Mouse (Mus musculus) brain, embryonic 18.5 days (tissue): ENCODE results near the gene Ctnna2.

Experiments
- DNase-seq: peaks from one replicate; pipeline ENCODE4 v3.0.0-alpha.2; 2012; ENCODE audit warnings: low read depth, low spot score

Gene Ctnna2

DNA sequence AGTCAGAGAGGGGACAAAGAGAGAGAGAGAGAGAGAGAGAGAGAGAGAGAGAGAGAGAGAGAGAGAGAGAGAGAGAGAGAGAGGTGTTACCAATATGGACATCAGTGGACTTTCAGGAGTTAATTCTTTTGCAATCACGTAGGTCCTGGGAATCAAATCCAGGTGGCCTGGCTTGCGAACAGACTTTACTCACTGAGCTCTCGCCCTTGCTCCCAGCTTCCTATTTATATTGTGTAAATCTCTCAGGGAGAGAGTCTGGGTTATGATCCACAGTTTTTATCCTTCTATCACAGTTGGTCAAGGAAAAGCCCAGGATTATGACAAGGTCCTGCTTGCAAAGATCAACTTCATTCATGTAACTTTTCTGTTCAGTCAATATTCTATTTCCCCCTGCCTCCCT, 714.3 kb downstream of the Ctnna2 start:
- no peak for DNase-seq

DNA sequence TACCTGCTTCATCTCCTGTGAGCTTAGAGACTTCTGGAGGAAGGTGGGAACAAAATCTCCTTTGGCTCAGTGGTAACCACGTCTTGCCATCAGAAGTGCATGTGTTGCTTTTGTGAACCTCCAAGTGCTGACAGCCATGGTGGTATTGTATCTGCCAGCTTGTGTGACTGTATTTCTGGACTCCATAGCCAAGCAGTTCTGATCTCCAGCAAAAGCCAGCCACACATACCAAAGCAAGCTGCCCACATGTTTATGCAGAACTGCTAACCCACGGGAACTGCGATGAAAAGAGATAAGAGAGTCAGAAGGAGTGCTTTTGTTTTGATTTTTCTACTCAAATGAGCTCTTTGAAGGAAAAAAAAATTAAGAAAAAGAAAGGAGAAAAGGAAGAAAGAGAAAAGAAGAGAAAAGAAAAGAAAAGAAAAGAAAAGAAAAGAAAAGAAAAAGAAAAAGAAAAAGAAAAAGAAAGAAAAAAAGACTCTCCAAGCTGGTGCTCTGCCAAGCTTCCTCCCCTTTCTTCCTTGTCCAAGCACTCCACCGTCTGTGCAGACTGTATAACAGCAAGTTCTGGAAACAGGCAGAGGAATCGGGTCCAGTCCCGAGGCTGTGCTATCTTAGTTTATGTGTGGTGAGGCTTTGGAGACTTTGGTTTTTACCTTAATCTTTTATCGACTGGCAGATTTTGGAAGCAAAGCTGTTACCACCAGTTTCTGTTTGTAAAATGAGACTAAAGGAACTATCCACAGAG, 722.0 kb downstream of the Ctnna2 start:
- no peak for DNase-seq

DNA sequence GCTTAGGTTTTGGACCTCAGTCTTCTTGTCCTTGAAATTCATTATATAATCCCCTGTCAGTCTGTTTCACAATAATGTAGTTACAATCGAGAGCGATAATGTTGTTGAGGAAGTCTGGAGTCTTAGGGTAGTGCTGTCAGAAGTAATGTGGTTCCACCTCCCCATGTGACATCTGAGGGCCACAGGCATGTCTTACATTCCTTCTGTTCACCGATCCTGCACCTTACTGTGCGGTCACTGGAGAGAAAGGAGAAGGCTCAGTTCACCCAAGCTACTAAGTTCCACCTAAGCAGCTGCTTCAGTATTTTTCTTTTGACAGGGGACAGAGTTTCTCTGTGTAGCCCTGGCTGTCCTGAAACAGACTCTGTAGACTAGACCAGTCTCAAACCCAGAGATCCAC, 723.2 kb downstream of the Ctnna2 start:
- DNase-seq: no peak

DNA sequence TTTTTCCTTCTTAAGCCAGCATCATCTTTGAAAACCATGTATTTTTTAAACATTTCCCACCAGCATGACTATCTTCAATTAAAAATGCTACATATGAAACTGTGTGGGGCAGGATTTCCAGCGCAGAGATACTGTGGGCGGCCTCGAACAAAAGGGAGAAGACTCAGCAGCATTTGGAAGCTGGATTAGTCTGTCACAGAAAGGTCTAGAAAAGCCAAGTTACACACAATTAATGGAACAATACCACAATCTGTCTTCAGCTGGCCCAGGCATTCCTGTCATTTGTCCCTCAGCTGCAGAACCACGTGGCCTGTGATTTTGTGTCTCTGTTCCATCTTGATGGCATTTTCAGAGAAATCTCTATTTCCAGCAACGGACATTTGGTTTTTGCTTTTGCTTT, 726.0 kb downstream of the Ctnna2 start:
- DNase-seq: no peak

GRCm38 (mm10) chr6:77243541-77244231, 735.8 kb downstream of the Ctnna2 start:
- DNase-seq: no peak

DNA sequence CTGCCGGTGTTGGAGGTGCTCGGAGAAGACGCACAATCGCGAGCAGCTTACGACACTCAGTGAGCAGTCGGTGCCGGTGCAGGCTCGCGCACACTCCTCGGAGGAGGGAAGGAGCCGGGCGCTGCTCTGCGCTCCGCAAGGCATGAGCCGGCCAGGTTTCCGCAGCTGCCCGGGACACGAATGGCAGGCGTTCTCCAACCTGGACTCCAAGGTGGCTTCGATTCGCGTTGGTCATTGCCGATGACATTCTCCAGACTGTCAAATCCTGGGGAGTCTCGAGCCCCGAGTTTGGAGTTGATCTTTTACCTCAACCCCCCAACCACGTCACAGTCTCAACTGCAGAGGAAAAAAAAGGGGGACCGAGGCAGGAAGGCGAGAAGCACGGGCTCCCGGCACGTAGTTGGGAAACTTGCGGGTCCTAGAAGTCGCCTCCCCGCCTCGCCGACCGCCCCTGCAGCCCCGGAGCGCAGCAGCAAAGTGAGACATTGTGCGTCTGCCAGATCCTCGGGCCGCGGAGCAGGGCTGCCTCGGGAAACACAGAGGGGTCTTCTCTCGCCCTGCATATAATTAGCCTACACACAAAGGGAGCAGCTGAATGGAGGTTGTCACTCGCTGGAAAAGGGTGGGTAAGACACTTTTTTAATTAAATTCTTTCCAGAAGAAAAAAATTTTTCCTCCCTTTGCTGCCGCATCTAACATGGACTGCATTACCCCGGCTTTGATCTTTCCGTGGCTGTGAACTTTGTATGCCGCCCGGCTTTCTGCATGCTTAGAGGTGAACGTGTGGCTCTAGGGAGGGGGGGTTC, 736.7 kb downstream of the Ctnna2 start, which contains the start of gene Lrrtm1:
Gene Lrrtm1 (plus strand): TSS at position 89 of the 806 bp plus-strand sequence.
- no peak for DNase-seq

DNA sequence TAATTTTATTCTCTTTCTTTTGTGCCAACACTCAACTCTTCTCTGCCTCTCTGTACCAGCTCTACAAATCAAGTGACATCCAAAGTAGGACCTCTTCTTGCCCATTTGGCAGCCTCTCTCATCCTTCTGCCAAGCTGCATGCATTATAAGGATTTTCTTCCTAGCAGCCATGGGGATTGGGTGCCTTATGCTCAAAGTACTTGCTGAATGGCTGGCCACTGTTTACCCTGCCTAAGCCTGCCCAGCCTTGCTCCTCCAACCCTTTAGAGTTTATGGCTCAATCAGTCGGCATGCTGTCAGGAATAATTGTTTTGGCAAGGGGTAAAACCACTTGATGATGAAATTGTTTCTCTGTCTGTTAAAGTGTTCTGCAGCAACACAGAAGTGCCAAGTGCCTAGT, 739.1 kb downstream of the Ctnna2 start:
- no peak for DNase-seq

GRCm38 (mm10) chr6:77222849-77223638, 756.5 kb downstream of the Ctnna2 start:
- DNase-seq: no peak

DNA sequence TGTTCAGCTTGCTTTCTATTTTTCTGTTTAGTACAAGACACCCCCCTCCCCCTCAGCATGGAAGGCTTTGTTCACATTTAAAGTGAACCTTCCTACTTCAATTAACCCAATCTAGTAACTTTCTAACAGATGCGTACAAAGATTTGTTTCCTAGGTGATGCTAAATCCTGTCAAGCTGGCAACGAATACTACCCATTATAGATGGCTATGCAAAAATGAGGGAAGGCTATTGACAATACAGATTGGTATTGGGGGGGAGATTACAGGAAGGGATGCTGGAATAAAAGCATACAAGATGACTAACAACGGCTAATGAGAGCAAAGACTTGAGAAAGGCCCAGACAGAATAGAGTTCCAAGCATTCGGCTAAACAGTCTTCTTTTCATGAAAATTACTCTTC, 758.7 kb downstream of the Ctnna2 start:
- DNase-seq: no peak

DNA sequence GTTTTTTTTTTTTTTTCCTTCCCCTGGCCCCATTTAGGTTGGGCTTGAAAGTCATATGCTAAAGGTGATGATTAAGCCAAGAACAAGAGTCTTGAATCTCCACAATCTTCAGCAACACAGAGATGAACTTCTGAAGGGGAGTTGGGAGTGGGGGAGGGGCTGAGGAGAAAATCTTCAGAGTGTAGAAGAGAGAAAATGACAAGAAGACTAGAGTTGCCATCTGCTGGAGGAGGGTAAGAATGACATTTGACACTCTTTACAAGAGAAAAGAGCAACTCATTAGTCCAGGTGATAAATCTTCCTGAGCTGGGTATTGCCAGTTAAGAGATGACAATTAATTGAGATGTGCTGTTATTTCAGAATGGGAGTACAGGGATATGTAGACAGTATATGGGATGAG, 760.6 kb downstream of the Ctnna2 start:
- no peak for DNase-seq

GRCm38 (mm10) chr6:77215322-77215721, 764.2 kb downstream of the Ctnna2 start:
- DNase-seq: no peak

- no peak for DNase-seq
These were observed 765.6 kb downstream of the Ctnna2 start for GRCm38 (mm10) chr6:77213757-77214409.

- no peak for DNase-seq
These were observed 769.6 kb downstream of the Ctnna2 start for GRCm38 (mm10) chr6:77209929-77210328.

DNA sequence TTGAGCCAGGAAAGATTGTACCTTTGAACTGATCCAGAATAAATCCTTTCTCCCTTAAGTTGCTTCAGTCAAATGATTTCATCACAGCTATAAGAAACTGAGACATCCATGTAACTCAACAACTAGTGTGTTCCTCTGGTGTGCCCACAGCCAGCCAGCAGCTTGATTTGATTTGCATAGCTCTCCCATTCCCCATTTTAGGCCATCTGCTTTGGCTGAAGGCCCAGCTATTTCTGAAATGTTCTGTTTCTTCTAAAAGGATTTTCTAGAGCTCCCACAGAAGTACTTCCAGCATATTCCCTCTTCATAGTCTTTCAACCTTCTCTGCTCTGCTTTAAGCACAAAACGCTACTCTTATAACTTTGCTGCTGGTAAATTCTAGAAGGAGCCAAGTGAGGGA, 770.3 kb downstream of the Ctnna2 start:
- no peak for DNase-seq

DNA sequence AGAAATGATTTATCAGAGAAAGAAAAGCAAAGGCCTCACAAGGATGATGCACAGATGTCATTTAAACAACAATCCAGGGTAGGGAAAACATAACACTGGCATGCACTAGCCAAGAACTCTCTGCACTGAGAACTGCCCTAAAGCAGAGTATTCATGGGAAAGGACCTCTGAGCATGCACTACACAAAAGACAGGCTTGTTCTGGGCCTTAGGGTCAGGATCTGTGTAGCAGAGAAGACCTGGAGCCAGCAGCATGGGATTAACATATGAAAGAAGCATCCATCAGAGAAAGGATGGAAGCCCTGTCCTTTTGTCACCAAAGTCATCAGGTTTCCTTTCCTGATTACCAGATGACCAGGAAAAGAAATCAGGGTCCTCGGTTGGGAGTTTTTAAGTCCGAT, 780.1 kb downstream of the Ctnna2 start:
- no peak for DNase-seq

GRCm38 (mm10) chr6:77196650-77197049, 782.8 kb downstream of the Ctnna2 start:
- DNase-seq: no peak

DNA sequence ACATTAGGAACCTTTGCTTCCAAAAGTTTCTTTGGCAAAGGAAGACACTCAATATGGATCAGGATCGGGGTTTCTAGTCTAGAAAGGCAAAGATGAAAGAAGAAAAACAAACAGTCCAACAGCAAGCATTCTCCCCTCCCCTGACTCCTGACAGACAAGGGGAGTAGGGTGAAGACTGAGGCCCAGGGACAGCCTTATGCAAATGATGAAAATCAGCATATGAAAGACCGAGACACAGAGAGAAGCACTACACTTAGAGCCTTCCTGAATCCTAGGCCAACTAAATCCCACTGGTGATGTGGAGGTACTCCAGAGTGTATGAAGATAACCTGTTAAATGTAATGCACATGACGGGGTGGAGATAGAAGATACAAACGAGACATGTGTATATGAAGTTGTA, 787.9 kb downstream of the Ctnna2 start:
- DNase-seq: no peak

DNA sequence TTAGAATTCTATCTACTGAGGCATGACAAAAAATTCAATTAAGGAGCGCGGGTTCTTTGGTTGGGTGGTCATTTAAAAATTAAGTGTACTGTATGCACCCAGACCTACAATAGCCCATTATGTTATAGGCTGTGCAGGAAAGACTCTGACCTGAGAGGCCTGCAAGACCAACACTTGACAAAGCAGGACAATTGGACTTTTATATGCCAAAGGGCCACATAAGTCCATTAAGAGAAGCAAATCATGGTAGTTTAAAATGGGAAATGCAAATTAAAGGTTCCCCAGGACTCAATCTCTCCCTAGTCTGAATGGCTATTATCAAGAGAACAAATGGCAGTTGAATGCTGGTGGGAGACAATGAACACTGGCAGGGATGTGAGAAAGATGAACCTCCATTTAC, 790.9 kb downstream of the Ctnna2 start:
- DNase-seq: no peak

DNA sequence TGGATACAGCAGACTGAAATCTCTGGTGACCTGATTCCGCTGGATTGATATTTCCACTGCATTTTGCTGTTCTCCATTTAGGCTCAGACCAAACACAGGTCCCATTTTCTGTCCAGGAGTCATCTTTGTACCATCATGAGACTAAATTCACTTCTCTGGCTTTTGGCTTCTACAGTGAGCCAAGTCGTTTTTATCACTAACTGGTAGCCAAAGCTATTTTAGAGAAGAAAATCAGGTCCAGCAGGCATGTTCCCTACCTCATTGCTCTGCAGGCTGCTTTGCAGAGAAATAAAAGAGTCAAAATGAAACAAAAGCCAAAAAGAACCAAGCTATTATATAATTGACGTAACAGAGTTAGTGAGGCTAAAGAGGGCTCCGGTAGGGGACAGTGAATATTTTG, 793.7 kb downstream of the Ctnna2 start:
- DNase-seq: no peak

GRCm38 (mm10) chr6:77184896-77185295, 794.6 kb downstream of the Ctnna2 start:
- no peak for DNase-seq

- DNase-seq: no peak
These were observed 803.7 kb downstream of the Ctnna2 start for GRCm38 (mm10) chr6:77175764-77176163.
